Mouse (Mus musculus): ENCODE measurements at regions not wholly inside any gene's neighbourhood (a gene's known extent, or its start where the extent isn't known, plus 50 kb on each side); places are given as distances from the start of the nearest gene placed in this dataset.
A peak's percentile ranks its signal among the peaks of the same experiment; 100 is the strongest.

GRCm38 (mm10) chr9:88068881-88069304, 258.1 kb upstream of the Nt5e start:
- DNase-seq (ENCODE audit: low spot score in 2 of 2): no peak

- DNase-seq (ENCODE audit: low spot score in 2 of 2): no peak
Measured at GRCm38 (mm10) chr9:88069834-88070233, 257.2 kb upstream of the Nt5e start.

- peak in 1 of 2 experiments; percentile 14 for DNase-seq (ENCODE audit: low spot score in 2 of 2)
Measured at GRCm38 (mm10) chr9:88073165-88073564, 253.8 kb upstream of the Nt5e start.

GRCm38 (mm10) chr9:88073579-88073978, 253.4 kb upstream of the Nt5e start:
- DNase-seq (ENCODE audit: low spot score in 2 of 2): no peak

GRCm38 (mm10) chr9:88082931-88083479, 244.0 kb upstream of the Nt5e start:
- DNase-seq (ENCODE audit: low spot score in 2 of 2): no peak

- DNase-seq (ENCODE audit: low spot score in 2 of 2): no peak
Measured at GRCm38 (mm10) chr9:88085181-88085816, 241.7 kb upstream of the Nt5e start.

GRCm38 (mm10) chr9:88085866-88086265, 241.1 kb upstream of the Nt5e start:
- DNase-seq (ENCODE audit: low spot score in 2 of 2): no peak

GRCm38 (mm10) chr9:88091781-88092527, 235.0 kb upstream of the Nt5e start:
- DNase-seq (ENCODE audit: low spot score in 2 of 2): no peak

- DNase-seq (ENCODE audit: low spot score in 2 of 2): no peak
Measured at GRCm38 (mm10) chr9:88092561-88092960, 234.4 kb upstream of the Nt5e start.

- no peak for DNase-seq (ENCODE audit: low spot score in 2 of 2)
Measured at GRCm38 (mm10) chr9:88113094-88113493, 213.9 kb upstream of the Nt5e start.

GRCm38 (mm10) chr9:88120536-88120935, 206.5 kb upstream of the Nt5e start:
- no peak for DNase-seq (ENCODE audit: low spot score in 2 of 2)

GRCm38 (mm10) chr9:88120963-88121570, 205.9 kb upstream of the Nt5e start:
- no peak for DNase-seq (ENCODE audit: low spot score in 2 of 2)

GRCm38 (mm10) chr9:88124322-88125005, 202.5 kb upstream of the Nt5e start:
- no peak for DNase-seq (ENCODE audit: low spot score in 2 of 2)

GRCm38 (mm10) chr9:88163025-88163780, 163.8 kb upstream of the Nt5e start:
- no peak for DNase-seq (ENCODE audit: low spot score in 2 of 2)

GRCm38 (mm10) chr9:88177575-88178254, 149.3 kb upstream of the Nt5e start:
- DNase-seq (ENCODE audit: low spot score in 2 of 2): no peak

GRCm38 (mm10) chr9:88181189-88181994, 145.6 kb upstream of the Nt5e start:
- DNase-seq (ENCODE audit: low spot score in 2 of 2): no peak

- DNase-seq (ENCODE audit: low spot score in 2 of 2): no peak
Measured at GRCm38 (mm10) chr9:88207378-88207777, 119.6 kb upstream of the Nt5e start.

GRCm38 (mm10) chr9:88208022-88208421, 119.0 kb upstream of the Nt5e start:
- DNase-seq (ENCODE audit: low spot score in 2 of 2): no peak

GRCm38 (mm10) chr9:88214758-88215157, 112.2 kb upstream of the Nt5e start:
- DNase-seq (ENCODE audit: low spot score in 2 of 2): no peak

- no peak for DNase-seq (ENCODE audit: low spot score in 2 of 2)
Measured at GRCm38 (mm10) chr9:88220360-88220759, 106.6 kb upstream of the Nt5e start.
